Mouse (Mus musculus) liver, adult 2 months (tissue): ENCODE data around the gene Tanc1. TPM values are rescaled to one million over a fixed set of nuclear protein-coding genes. Genes with fewer than 3 reads are reported as not detected.
A peak's percentile ranks its signal among the peaks of the same experiment; 100 is the strongest.

Experiments used
- DNase-seq: peaks from one replicate; pipeline ENCODE4 v3.0.0-alpha.2; 2011; ENCODE audit warnings: low read depth, low spot score; ENCODE audit errors: extremely low read depth
- H3K27ac ChIP-seq: fragments of 200-500 bp; replicated peaks from 2 replicates; pipeline ENCODE4 v1.5.1; 2012; ENCODE audit warnings: low read depth, mild to moderate bottlenecking, control low read depth, inconsistent platforms, low read length; ENCODE audit not compliant: insufficient read depth
- H3K27me3 ChIP-seq: fragments of 200-500 bp; 2 replicates; pipeline ENCODE4 v1.6.1; 2012; ENCODE audit warnings: mild to moderate bottlenecking, moderate library complexity, low read length, inconsistent platforms; ENCODE audit not compliant: control insufficient read depth, insufficient read depth
- H3K36me3 ChIP-seq: fragments of 200-500 bp; 2 replicates; pipeline ENCODE4 v1.6.1; 2012; ENCODE audit warnings: low read length, inconsistent platforms; ENCODE audit not compliant: control insufficient read depth, insufficient read depth
- H3K4me1 ChIP-seq: fragments of 200-500 bp; 2 replicates; pipeline ENCODE4 v1.6.1; 2011; ENCODE audit warnings: low read length; ENCODE audit not compliant: control insufficient read depth, insufficient read depth
- H3K4me3 ChIP-seq: fragments of 200-500 bp; 2 replicates; pipeline ENCODE4 v1.5.1; 2011; ENCODE audit warnings: low read depth, mild to moderate bottlenecking, control low read depth, low read length, moderate library complexity; ENCODE audit not compliant: insufficient read depth
- H3K79me2 ChIP-seq: fragments of 200-500 bp; 2 replicates; pipeline ENCODE4 v1.6.1; 2012; ENCODE audit warnings: inconsistent platforms, mild to moderate bottlenecking, low read length, moderate library complexity; ENCODE audit not compliant: control insufficient read depth, insufficient read depth
- H3K9ac ChIP-seq: fragments of 200-500 bp; 2 replicates; pipeline ENCODE4 v1.6.1; 2012; ENCODE audit warnings: low read depth, mild to moderate bottlenecking, control low read depth, inconsistent platforms, low read length
- CTCF ChIP-seq: fragments of 200-500 bp; IDR thresholded peaks from 2 replicates; pipeline ENCODE4 v1.5.1; 2011; ENCODE audit warnings: low read depth, low read length, control low read depth
- POLR2A ChIP-seq: fragments of 200-500 bp; IDR thresholded peaks from 2 replicates; pipeline ENCODE4 v1.6.1; 2011; ENCODE audit warnings: low read length, control low read depth; ENCODE audit not compliant: insufficient read depth; ENCODE audit errors: extremely low read depth
- WGBS: fragments of 180-500 bp; shearing (Covaris S2); methylation state at CpG from one replicate; pipeline ENCODE4 v1.1.7; 2018; 5-methylcytosine and 5-hydroxymethylcytosine counted together
- polyA plus RNA-seq: library from polyadenylated mRNA; depleted of rRNA; stranded (reverse); fragments of >200 nt; gene quantifications from 2 replicates; pipeline ENCODE4 v1.2.3, GENCODE M21; 2012
- total RNA-seq: library from RNA; depleted of rRNA; stranded (reverse); fragments of >200 nt; gene quantifications from 2 replicates; pipeline ENCODE4 v1.2.3, GENCODE M21; 2014

Gene Tanc1
- total and polyA plus RNA-seq, 2 experiments: 2.7 to 5.0 TPM

DNA sequence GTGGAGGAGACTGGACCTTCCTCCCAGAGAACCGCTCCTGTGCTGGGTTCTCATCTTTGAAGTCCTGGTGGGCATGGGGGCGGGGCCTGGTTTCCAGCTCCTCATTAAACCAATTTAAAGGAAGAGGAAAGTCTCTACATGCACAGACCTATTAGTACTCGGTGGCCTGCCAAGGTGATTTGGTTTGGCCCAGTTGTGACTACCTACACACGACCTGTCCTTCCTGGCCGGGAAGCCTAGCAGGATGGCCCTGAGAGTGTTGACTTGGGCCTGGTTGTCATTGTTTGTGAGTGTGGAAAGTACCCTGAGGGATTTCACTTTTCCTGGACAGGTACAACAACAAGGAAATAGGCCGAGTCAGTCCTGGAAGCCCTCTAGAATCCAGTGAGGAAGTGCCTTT is 64.2 kb downstream of the Tanc1 start:
- H3K4me1 ChIP-seq: peaks cover 8% of the 10 kb centered on the region
- no peaks in the 10 kb centered on the region for H3K36me3 ChIP-seq
- no peak overlapping the region for H3K4me3 ChIP-seq
- TF ChIP-seq CTCF: no peak
- no peak for TF ChIP-seq POLR2A
- peaks cover 23% of the 10 kb centered on the region; the same call in 1 of the 2 replicates for H3K79me2 ChIP-seq
- H3K27ac ChIP-seq: 0 out of 2 replicates have a peak overlapping the region, but pooled peaks have one; percentile 11
- WGBS: 70% methylated on average over 6 of the region's 6 CpGs
- H3K9ac ChIP-seq: no peak overlapping the region
- DNase-seq: no peak
- no peaks in the 10 kb centered on the region for H3K27me3 ChIP-seq

DNA sequence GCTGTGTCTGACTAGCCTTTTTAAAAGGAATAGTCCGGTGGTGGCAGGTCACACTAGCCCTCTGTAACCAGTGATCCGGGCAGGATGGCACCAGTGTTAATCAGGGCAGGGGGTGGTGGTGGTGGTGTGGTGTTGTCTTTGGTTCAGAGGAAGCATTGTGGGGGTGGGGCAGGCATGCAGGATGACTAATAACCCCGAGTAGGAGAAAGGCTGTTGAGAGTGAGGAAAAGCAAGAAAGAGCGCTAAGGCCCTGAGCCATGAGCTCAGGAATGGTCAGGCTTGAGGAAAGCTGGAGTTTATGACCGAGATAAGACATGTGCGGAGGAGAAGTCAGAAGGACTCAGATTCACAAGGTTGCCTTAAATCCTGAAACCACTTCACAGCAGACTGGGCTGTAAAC is 64.6 kb downstream of the Tanc1 start:
- TF ChIP-seq POLR2A (no peak), CTCF (no peak)
- Histone ChIP-seq H3K79me2 (peaks cover 24% of the 10 kb centered on the region; the same call in 1 of the 2 replicates), H3K27me3 (no peaks in the 10 kb centered on the region), H3K27ac (peak overlapping the region; percentile 11; the same call in 1 of the 2 replicates), H3K9ac (no peak overlapping the region), H3K4me3 (no peak overlapping the region), H3K36me3 (no peaks in the 10 kb centered on the region), H3K4me1 (peaks cover 8% of the 10 kb centered on the region)
- WGBS: 69% methylated on average over 6 of the region's 6 CpGs
- no peak for DNase-seq

DNA sequence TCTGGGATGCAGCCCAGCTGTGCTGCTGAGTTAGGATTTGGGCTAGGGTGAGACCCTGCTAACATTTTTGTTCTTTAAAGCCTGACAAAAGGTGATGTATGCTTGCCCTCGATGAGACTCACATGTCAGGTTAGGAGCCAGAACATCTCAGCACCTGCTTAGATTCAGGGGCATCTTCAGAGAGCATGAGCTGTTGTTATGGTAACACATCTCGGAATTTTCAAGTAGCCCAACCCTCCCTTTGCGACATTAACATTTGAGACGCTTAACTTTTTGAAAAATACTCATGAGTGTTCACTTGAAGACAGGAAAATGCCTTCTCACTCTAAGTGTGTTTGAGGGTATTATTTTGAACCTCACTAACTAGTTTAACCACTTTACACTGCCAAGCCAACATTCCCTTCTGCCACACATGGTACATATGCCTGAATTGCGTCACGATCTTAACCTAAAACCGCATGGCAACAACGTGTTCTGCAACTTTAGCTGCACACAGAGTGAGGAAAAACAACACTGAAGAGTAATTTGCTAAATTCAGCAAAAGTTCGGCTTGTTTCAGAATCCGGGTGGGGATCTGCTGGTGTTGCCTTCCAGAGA is 67.7 kb downstream of the Tanc1 start:
- 91% methylated on average over 10 of the region's 10 CpGs for WGBS
- TF ChIP-seq POLR2A (no peak), CTCF (no peak)
- Histone ChIP-seq H3K79me2 (peaks cover 30% of the 10 kb centered on the region; the same call in 1 of the 2 replicates), H3K27me3 (no peaks in the 10 kb centered on the region), H3K27ac (no peak overlapping the region), H3K36me3 (no peaks in the 10 kb centered on the region), H3K4me1 (no peaks in the 10 kb centered on the region; the same call in 1 of the 2 replicates), H3K9ac (no peak overlapping the region), H3K4me3 (no peak overlapping the region)
- no peak for DNase-seq

DNA sequence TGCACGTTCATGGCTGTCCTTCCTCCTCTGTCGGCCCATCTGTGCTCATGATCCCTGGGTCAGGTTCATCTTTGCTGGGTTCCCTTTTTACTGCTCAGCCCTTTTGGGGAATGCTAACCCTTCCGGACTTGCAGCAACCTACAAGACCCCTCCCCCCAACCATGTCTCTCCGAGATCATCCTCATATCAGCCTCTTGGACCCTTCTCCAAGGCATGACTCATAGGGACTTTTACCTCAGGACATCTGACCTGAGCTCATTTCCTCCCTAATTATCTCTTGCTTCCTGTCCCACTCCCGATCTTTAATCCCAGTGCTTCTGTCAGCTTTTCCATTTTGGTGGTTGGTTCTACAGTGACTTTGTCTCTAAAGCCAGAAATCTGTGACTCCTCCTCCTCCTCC is 68.9 kb downstream of the Tanc1 start:
- H3K79me2 ChIP-seq: peaks cover 26% of the 10 kb centered on the region; the same call in 1 of the 2 replicates
- WGBS: 65% methylated on average over 5 of the region's 5 CpGs

DNA sequence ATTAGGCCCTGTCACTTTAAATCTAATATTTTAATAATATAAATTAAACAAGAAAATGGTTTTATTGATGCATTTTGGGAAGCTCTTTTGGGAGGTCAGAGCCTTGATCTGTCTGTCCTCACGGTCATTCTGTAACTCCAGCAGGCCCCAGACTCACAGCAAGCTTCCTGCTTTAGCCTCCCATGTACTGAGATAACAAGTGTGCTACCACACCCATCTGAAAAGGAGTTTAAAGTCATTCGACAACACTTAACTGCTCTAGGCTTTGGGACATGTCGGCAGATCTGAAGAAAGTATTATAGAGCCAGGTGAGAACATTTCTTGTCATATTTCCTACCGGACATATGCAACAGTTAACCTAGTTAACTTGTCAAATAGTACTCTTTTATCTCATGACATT is 69.3 kb downstream of the Tanc1 start:
- DNase-seq: no peak
- Histone ChIP-seq H3K27me3 (no peaks in the 10 kb centered on the region), H3K36me3 (no peaks in the 10 kb centered on the region), H3K4me3 (no peak overlapping the region), H3K4me1 (no peaks in the 10 kb centered on the region; the same call in 1 of the 2 replicates), H3K27ac (no peak overlapping the region), H3K9ac (no peak overlapping the region), H3K79me2 (peaks cover 26% of the 10 kb centered on the region; the same call in 1 of the 2 replicates)
- WGBS: 74% methylated on average over 4 of the region's 4 CpGs
- TF ChIP-seq CTCF: no peak
- TF ChIP-seq POLR2A: no peak

More for the DNA sequence above, 68.9 kb downstream of the Tanc1 start:
- Histone ChIP-seq H3K27ac (peak overlapping the region; percentile 46), H3K27me3 (no peaks in the 10 kb centered on the region), H3K4me3 (no peak overlapping the region), H3K9ac (no peak overlapping the region), H3K36me3 (no peaks in the 10 kb centered on the region), H3K4me1 (no peaks in the 10 kb centered on the region; the same call in 1 of the 2 replicates)
- no peak for TF ChIP-seq CTCF
- TF ChIP-seq POLR2A: no peak
- DNase-seq: peak; percentile 30
